Mouse (Mus musculus): ENCODE measurements around the gene Gm28230.

- TF ChIP-seq CTCF (conservative IDR thresholded peaks at IDR 0.05; ENCODE audit: low read length): no peak
- no peak for TF ChIP-seq NANOG (IDR thresholded peaks at IDR 0.05; ENCODE audit: borderline replicate concordance, low read length)
These were observed 24.3 kb downstream of the Gm28230 start for GRCm38 (mm10) chr2:74750731-74751250.

Data from E14TG2a.4 (cell line).